Mouse (Mus musculus) limb, embryonic 11.5 days (tissue): Measurements from ENCODE around the gene Gm17387. TPM values are rescaled to one million over a fixed set of nuclear protein-coding genes. Genes with fewer than 3 reads are reported as not detected.

Experiments used
- ATAC-seq: fragments of 200-750 bp; cut with Nextera tagmentation; 2 replicates; pipeline ENCODE4 v1.8.0; 2017; ENCODE audit warnings: low read depth; ENCODE audit not compliant: insufficient number of reproducible peaks, low FRiP score, low TSS enrichment
- DNase-seq: peaks from one replicate; pipeline ENCODE4 v3.0.0-alpha.2; 2015; ENCODE audit warnings: low spot score
- H3K27ac ChIP-seq: fragments of 300-500 bp; sonication (generic); replicated peaks from 2 replicates; pipeline ENCODE4 v1.5.1; 2014; ENCODE audit warnings: low read depth, mild to moderate bottlenecking, low read length
- H3K27me3 ChIP-seq: fragments of 300-500 bp; sonication (generic); 2 replicates; pipeline ENCODE4 v1.6.1; 2014; ENCODE audit warnings: mild to moderate bottlenecking, low read length, mixed read lengths; ENCODE audit not compliant: control insufficient read depth, insufficient read depth
- H3K36me3 ChIP-seq: fragments of 300-500 bp; sonication (generic); 2 replicates; pipeline ENCODE4 v1.6.1; 2014; ENCODE audit warnings: mild to moderate bottlenecking, low read length, moderate library complexity, mixed read lengths; ENCODE audit not compliant: control insufficient read depth, insufficient read depth
- H3K4me1 ChIP-seq: fragments of 300-500 bp; sonication (generic); 2 replicates; pipeline ENCODE4 v1.6.1; 2014; ENCODE audit warnings: low read length, mixed read lengths; ENCODE audit not compliant: control insufficient read depth, insufficient read depth
- H3K4me2 ChIP-seq: fragments of 300-500 bp; sonication (generic); 2 replicates; pipeline ENCODE4 v1.6.1; 2014; ENCODE audit warnings: low read depth, mild to moderate bottlenecking, moderate library complexity; ENCODE audit not compliant: severe bottlenecking
- H3K4me3 ChIP-seq: fragments of 300-500 bp; sonication (generic); 2 replicates; pipeline ENCODE4 v1.5.1; 2014; ENCODE audit warnings: low read depth, low read length
- H3K9ac ChIP-seq: fragments of 300-500 bp; sonication (generic); 2 replicates; pipeline ENCODE4 v1.6.1; 2014; ENCODE audit warnings: mild to moderate bottlenecking, low read length
- H3K9me3 ChIP-seq: fragments of 300-500 bp; sonication (generic); 2 replicates; pipeline ENCODE4 v1.6.1; 2016; ENCODE audit warnings: low read length; ENCODE audit not compliant: control insufficient read depth
- whole genome bisulfite sequencing: fragments of 180-500 bp; shearing (Covaris S2); extraction: QIAGEN DNeasy Blood & Tissue Kit; methylation state at CpG from one replicate; pipeline ENCODE4 v1.1.7; 2014; 5-methylcytosine and 5-hydroxymethylcytosine counted together
- polyA plus RNA-seq: library from polyadenylated mRNA; unstranded; fragments of >200 nt; fragmentation: Nextera tagmentation; extraction: Ambion mirVana; gene quantifications from 2 replicates; pipeline ENCODE4 v1.2.1, GENCODE M21; 2014

Gm17387 gene
- polyA plus RNA-seq, result not detected in 2 replicates

DNA sequence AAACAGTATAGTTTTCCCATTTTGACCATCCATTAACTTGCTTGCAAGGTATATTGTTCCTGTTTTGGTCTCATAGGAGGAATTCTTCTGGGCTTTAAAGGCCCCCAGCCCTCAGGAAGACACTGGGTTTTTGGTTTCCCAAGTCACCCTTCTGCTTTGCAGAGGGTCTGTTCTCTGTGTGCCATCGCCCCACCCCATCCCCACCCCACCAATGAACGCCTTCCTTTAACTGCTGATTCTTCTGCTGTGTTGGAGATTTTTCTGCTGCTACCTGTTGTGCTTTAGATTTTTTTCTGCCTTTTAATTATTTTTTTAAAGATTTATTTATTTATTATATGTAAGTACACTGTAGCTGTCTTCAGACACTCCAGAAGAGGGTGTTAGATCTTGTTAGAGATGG, at the start of gene Gm17387:
Gm17387 (plus strand) TSS at position 301 of the 400 bp plus-strand sequence.
- Histone ChIP-seq H3K4me3 (no peak within 1 kb of the TSS), H3K27me3 (no peaks in the 10 kb centered on the region), H3K9me3 (no peaks in the 10 kb centered on the region), H3K4me1 (peaks cover 3% of the 10 kb centered on the region; the same call in 1 of the 2 replicates), H3K27ac (no peak within 1 kb of the TSS), H3K9ac (no peak within 1 kb of the TSS), H3K36me3 (no peaks in the 10 kb centered on the region), H3K4me2 (no peak within 1 kb of the TSS)
- no peak for ATAC-seq
- DNase-seq, result no peak
- 91% methylated on average over 2 of the region's 2 CpGs for WGBS

GRCm38 (mm10) chr7:140981704-140982103, 47.2 kb upstream of the Gm17387 start:
- ATAC-seq (no peak), DNase-seq (no peak)
- 97% methylated on average over 8 of the region's 8 CpGs for WGBS
- no peaks in the 10 kb centered on the region for H3K4me1 ChIP-seq
- no peaks in the 10 kb centered on the region for H3K9me3 ChIP-seq
- H3K27me3 ChIP-seq, result no peaks in the 10 kb centered on the region
- no peak overlapping the region for H3K9ac ChIP-seq
- no peak overlapping the region for H3K4me3 ChIP-seq
- no peak overlapping the region for H3K4me2 ChIP-seq
- no peak overlapping the region for H3K27ac ChIP-seq
- H3K36me3 ChIP-seq, result no peaks in the 10 kb centered on the region

GRCm38 (mm10) chr7:140982971-140983370, 46.0 kb upstream of the Gm17387 start:
- Histone ChIP-seq H3K4me3 (no peak overlapping the region), H3K4me1 (no peaks in the 10 kb centered on the region), H3K9ac (no peak overlapping the region), H3K36me3 (no peaks in the 10 kb centered on the region), H3K9me3 (no peaks in the 10 kb centered on the region), H3K27me3 (no peaks in the 10 kb centered on the region), H3K4me2 (no peak overlapping the region), H3K27ac (no peak overlapping the region)
- no peak for DNase-seq
- 89% methylated on average over 7 of the region's 7 CpGs for WGBS
- no peak for ATAC-seq

- 87% methylated on average over 17 of the region's 17 CpGs for WGBS
- Histone ChIP-seq H3K4me1 (peaks cover 7% of the 10 kb centered on the region), H3K27me3 (no peaks in the 10 kb centered on the region), H3K4me3 (no peak overlapping the region), H3K9me3 (no peaks in the 10 kb centered on the region), H3K4me2 (no peak overlapping the region), H3K27ac (no peak overlapping the region), H3K9ac (no peak overlapping the region), H3K36me3 (no peaks in the 10 kb centered on the region)
- DNase-seq (no peak), ATAC-seq (no peak)
These were observed 41.5 kb upstream of the Gm17387 start for GRCm38 (mm10) chr7:140987182-140988138.

- Histone ChIP-seq H3K36me3 (no peaks in the 10 kb centered on the region), H3K4me1 (peaks cover 7% of the 10 kb centered on the region), H3K27me3 (no peaks in the 10 kb centered on the region), H3K27ac (no peak overlapping the region), H3K4me3 (no peak overlapping the region), H3K9me3 (no peaks in the 10 kb centered on the region), H3K4me2 (no peak overlapping the region), H3K9ac (no peak overlapping the region)
- ATAC-seq (no peak), DNase-seq (no peak)
- 83% methylated on average over 4 of the region's 4 CpGs for WGBS
These were observed 39.9 kb upstream of the Gm17387 start for GRCm38 (mm10) chr7:140989022-140989421.

GRCm38 (mm10) chr7:140990185-140990584, 38.7 kb upstream of the Gm17387 start:
- peaks cover 7% of the 10 kb centered on the region for H3K4me1 ChIP-seq
- no peaks in the 10 kb centered on the region for H3K36me3 ChIP-seq
- 67% methylated on average over 6 of the region's 6 CpGs for WGBS
- DNase-seq, result no peak
- H3K4me2 ChIP-seq, result no peak overlapping the region
- ATAC-seq, result no peak
- no peak overlapping the region for H3K9ac ChIP-seq
- no peak overlapping the region for H3K4me3 ChIP-seq
- H3K27me3 ChIP-seq, result no peaks in the 10 kb centered on the region
- 0 out of 2 replicates have a peak overlapping the region, but pooled peaks have one; percentile 52 for H3K27ac ChIP-seq
- no peaks in the 10 kb centered on the region for H3K9me3 ChIP-seq

DNA sequence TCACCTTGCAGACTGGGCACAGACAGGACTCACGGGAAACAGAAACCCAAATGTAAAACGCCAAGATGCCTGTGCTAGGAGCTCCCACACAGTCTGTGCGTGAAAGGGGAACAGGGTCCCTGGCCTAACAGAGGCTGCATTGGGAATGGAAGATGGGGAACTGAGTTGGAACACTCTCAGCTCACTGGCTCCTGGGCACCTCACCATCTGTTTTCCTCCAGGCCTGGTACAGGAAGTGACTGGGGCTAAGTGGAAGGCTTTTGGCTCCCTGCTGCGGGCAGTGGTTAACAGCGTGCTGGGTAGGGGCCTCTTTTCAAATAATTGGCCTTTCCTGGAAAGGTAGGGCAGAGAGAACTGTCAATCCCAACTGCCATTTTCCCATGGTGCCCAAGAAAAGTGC, 38.3 kb upstream of the Gm17387 start:
- ATAC-seq, result no peak
- no peak for DNase-seq
- no peak overlapping the region for H3K4me3 ChIP-seq
- peaks cover 7% of the 10 kb centered on the region for H3K4me1 ChIP-seq
- H3K4me2 ChIP-seq, result no peak overlapping the region
- H3K36me3 ChIP-seq, result no peaks in the 10 kb centered on the region
- no peaks in the 10 kb centered on the region for H3K27me3 ChIP-seq
- 0 out of 2 replicates have a peak overlapping the region, but pooled peaks have one; percentile 30 for H3K9ac ChIP-seq
- H3K9me3 ChIP-seq, result no peaks in the 10 kb centered on the region
- 0 out of 2 replicates have a peak overlapping the region, but pooled peaks have one; percentile 52 for H3K27ac ChIP-seq
- 61% methylated on average over 5 of the region's 5 CpGs for WGBS

DNA sequence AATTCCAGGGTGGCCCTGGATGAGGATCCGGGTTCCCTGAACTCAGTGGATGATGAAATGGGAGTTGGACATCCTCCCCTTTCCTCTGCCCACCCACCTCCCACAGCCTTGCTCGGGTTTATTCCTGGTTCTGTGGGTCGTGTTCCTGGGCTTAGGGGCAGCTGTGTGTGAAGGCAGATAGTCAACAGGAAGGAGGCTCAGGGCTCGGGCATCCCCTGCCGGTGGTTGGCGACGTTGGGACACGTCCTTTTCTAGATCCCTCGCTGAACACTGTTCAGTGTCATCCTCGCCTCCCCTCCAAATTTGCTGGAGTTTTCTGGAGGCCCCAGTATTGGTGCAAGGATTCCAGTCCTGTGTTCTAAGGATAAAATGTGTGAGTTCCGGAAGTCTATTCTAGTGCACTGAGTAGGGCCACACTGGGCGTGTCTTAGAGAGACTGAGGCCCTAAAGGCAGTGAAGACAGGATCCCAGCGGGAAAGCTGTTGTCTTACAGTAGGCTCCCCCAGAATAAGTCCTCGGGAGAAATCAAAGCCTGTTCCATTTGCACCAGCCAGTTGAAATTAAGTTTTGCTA, 37.7 kb upstream of the Gm17387 start:
- no peaks in the 10 kb centered on the region for H3K27me3 ChIP-seq
- no peak overlapping the region for H3K4me3 ChIP-seq
- WGBS, result 91% methylated on average over 14 of the region's 14 CpGs
- H3K36me3 ChIP-seq, result no peaks in the 10 kb centered on the region
- H3K4me1 ChIP-seq, result peaks cover 7% of the 10 kb centered on the region
- no peak for ATAC-seq
- DNase-seq, result no peak
- H3K27ac ChIP-seq, result no peak overlapping the region
- H3K9ac ChIP-seq, result no peak overlapping the region
- H3K4me2 ChIP-seq, result no peak overlapping the region
- no peaks in the 10 kb centered on the region for H3K9me3 ChIP-seq
